Mouse (Mus musculus) kidney, adult 9 months (tissue): ENCODE measurements at regions not wholly inside any gene's neighbourhood (a gene's known extent, or its start where the extent isn't known, plus 50 kb on each side); places are given as distances from the start of the nearest gene placed in this dataset.

Experiments
- DNase-seq: peaks from one replicate; pipeline ENCODE4 v3.0.0; 2022

DNA sequence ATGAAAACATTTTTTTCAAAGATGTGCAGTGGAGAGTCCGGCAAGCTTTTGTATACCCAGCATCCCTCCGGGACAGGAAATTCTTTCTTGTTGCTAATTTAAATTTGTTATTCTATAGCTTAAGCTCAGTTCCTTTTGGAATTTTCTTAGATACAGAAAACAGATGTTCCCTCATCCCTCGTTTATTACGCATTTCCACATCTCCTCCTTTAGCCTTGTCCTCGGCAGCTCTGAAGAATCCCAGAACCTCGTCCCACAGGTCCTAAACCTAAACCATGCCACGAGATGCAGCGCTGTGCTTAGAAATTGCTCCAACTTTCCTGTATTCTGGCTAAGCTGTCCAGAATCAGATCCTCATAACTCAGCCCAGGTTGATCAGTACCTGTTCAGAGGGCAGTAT lies 332.0 kb downstream of the Adgrl2 start:
- DNase-seq: no peak

DNA sequence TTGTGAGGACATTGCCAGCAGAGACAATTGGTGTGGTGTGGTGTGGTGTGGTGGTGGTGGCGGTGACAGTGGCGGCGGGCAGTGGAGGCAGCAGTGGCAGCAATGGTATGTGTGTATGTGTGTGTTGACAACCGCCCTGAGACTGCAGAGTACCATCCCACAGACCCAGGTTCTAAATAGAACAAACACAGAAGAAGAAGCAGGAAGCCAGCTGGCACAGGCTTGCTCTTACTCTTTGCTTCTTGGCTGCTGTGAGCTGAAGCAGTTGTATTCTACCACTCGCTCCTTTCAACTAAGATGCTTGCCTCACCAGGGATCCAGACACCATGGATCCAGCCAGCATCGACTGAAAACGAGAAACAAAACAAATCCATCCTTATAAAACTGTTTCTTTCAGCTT lies 334.2 kb downstream of the Adgrl2 start:
- DNase-seq: no peak

DNA sequence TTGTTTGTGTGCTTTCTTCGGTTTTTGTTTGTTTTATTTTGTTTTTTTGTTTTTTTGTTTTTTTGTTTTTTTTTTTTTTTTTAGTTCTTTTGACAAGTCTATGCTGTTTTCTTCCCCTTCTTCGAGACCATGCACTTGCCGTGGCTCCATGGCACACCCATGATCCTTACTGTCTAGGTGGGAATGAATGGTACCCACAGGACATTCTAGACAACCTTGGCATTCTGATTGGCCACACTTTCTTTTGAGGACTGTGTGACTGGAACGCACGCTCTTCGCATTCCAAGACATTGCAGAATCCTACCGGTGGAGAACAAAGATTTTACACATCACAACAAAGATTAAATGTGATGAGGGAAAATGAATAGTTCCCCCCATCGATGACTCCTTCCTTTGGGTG lies 340.1 kb downstream of the Adgrl2 start:
- no peak for DNase-seq

DNA sequence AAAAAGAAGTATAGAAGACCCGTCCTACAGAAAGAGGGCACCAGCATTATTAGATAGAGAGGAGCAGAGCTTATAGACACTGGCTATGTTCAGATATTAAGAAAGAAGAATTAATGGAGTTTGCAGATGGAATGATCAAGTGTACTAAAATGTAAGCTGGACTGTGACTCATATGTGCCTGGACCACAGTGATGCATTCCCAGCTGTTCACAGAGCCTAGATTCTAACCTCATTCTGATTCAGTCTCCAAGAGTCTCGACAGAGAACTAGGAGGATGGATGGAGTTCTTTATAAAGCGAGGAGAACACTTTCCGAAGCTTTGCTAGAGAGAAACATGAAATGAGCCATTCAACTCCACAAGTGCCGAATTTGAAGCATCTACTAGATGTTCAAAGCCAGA lies 345.4 kb downstream of the Adgrl2 start:
- no peak for DNase-seq

DNA sequence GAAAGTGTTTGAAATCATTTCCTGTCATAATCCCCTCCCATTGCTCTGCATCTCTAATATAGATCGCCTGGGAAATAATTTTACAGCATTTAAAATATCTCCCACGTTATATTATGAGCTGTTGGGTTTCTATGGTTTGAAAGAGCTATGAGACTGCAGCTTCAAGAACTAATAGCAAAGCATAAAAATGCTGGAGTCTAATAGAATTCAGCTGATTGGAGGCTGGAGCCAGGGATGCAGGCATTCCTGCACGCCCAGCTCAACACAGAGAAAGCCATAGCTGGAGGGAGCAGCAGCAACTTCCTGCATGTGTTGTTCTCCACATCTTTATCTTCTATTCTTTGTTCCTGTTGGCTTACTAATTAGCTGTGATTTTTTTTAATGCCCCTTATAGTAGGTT lies 348.8 kb downstream of the Adgrl2 start:
- DNase-seq: no peak

DNA sequence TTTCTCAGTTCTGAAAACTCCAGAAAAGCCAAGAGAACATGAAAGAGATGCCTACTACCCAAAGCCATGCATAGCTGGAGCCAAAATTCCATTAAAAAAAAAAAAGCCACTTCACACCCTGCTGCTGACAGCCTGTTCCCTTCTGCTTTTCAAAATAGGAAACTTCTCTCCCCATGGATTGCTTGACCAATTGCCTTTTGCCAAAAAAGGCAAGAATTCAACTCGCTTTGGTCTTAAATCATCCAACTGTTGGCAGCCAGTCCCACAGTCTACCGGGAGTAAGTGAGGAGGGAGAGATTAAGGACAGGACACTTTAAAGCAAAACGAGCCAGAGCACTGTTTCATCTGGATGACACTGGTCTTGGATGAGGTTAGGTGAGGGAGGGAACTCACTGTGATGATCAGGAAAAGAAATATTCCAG lies 349.7 kb downstream of the Adgrl2 start:
- peak; percentile 8 for DNase-seq

DNA sequence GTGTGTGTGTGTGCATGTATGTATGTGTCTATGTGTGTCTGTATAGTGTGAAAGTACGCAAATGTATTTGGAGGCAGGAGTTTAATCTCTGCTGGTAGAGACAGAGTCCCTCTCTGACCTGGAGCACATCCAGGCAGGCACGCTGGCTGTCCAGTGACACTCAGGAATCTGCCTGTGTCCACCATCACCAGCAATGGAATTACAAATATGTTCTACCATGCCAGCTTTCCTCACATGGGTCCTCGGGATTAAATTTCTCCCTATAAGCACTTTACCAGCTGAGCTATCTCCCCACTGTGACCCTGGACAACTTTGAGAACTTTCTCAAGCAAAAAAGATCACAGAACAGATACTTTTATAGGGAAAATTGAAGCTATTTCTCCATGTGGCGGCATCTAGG lies 355.3 kb downstream of the Adgrl2 start:
- DNase-seq: no peak

DNA sequence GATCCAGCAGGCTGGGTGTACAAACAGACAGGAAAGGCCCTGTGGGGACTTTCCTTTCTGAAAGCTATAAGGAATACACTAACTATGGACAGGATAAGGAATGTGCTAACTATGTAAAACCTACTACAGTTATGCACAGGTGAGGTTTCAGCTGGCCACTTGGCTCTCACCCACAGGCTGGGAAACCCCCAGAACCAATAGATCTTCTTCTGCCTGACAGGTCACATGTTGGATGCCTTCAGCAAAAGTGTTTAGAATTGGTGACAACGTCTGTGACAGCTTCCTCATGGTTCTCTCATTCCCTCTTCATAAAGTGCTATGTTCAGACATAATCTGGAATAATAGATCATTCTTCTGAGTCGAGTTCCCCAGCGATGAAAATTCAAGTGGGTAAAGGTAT lies 356.0 kb downstream of the Adgrl2 start:
- DNase-seq: no peak

DNA sequence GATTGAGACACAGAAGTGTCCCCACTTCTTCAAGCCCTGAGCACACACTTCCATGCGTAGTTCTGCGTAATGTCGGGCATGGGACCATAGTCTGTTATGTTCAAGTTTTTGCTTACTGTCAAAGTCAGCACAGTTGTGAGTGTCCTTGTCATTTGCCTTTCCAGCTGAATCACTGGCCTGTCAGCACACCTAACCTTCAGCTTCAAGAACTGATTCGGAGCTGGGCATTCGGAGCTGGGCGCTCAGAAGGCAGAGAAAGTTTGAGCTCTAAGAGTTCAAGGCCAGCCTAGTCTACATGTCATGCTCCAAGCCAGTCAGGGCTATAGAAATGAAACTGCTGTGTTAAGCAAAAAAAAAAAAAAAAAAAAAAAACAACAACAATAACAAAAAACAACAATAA lies 357.1 kb downstream of the Adgrl2 start:
- DNase-seq: no peak

DNA sequence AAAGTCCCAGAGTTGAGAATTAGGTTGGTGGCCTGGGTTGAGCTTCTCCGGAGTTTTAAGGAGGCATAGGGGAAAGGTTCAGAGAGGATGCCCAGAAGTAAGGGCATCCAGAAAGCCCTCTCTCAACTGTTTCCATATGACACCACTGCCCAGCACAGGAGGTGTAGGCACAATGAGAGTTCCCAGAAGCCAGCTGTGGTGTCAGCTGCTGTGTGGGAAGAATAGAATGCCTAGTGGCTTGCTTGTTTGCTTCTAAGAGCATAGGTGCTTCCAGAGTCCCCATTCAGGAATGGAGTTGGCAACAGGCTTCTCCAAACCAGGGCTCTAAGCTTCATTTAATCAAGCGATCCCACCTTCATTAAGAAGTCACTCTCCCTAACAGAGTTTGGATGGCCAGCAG lies 357.9 kb downstream of the Adgrl2 start:
- DNase-seq: no peak

DNA sequence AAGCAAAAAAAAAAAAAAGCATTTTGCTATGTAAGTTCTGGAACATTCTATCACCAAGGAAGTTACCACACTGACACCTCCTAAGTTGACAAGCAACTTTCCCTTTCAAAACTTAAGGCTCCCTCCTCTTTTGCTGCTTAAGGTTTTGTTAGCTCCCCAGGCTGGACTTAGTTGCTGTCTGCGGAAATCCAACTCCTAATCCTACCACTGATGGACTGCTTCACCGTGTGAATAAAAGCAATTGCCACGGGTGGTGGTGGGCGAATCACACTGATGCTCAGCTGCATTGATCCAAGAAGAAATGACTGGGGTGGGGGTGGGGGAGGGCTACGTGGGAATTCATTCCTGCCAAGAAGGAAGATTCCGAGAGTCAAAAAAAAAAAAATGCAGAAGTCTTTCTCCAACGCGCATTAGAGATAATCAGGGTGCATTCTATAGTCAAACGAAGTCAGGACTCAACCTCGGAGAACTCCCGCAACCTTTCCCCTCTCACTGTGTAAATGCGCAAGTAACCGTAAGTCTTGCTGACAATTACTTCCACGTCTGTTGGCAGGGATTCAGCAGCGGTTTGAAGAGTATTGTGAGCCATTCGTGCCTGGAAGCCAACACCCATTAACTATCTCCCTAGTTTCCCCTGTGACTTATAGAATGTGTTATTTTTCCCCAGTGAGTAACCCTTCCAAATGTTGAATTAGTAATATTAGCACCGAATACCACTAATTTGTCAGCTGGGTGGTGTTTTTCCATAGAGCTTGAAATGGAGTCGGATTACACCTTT lies 358.8 kb downstream of the Adgrl2 start:
- no peak for DNase-seq

DNA sequence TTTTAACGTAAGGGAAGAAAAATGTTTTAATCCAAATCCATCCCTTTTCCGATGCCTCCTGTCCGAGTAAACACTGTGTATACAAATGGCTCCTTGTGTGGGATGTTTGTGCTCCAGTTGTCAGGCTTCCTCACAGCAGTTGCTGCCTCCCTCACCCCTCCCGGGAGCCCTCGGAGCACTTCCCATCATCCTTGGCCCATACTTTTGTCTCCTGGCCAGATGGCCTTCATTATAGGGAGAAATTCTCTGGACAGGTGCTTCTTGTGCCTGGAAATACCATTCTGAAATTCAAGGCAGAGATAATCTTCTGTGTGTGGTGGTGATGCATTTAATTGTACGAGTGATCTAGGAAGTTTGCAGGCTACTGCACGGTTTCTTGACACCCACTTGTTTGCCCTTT lies 359.5 kb downstream of the Adgrl2 start:
- DNase-seq: no peak

DNA sequence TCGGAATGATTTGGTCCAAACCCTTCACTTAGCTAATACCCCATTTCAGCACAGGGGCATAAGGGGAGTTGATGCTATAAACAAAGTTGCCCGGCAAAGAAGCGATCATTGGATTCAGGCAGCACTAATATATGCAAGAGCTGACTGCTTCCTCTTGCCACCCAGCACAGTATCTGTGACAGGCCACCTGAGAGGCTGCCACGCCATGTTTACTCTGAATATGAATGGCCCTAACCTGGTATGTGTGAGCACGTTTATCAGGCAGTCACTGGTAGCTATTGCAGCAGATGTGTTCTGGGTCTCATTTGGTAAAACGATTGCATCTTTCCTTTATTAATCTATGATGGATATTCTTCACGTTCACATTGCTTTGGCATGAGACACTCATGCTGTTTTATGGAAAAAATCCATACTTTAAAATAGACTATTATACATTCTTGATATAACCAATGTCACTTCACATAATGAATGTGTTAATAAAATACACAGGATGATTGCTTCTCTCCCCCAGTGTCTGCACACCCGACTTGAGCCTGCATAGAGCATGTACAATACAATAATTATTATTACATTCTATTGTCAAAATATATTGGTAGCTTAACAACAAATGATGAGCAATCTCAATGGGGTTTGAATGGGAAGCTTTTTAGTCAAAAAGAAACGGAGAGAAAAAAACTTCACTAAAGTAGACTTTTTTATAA lies 375.2 kb downstream of the Adgrl2 start:
- DNase-seq: no peak

DNA sequence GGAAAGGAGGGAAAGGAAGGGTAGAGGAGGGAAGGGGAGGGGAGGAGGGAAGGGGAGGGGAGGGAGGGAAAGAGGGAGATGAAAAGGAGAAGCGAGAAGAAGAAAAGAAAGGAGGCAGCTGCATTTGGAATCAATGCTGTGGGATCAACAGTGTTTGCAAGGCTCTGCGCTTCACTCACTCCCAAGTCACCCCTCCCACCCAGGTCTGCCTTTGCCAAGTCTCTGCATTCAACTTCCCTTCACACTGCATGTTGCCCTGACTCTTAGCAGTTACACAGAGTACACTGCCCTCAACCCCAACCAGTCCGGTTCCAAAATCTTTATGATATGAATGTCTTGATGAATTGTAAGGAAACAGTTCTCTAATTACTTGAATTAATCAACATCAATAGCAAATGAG lies 376.9 kb downstream of the Adgrl2 start:
- no peak for DNase-seq

DNA sequence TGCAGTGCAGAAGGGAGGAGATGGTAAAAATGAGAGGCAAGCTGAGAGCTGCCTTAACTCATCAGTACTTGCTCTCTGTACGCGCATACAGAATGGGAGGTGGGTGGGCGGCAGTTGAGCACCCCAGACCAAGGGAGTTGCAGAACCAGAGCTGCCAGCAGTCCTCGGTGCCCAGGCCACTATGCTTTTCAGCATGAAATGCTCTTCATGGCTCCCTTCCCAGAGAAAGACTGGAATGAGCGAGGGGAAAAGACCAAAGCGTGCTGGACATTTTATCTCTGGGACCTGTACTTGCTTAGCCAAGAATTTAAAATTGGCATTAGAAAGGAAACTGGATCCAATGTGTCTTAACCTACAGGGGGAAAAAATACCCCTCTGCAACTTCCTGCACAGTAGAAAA lies 387.1 kb downstream of the Adgrl2 start:
- no peak for DNase-seq

DNA sequence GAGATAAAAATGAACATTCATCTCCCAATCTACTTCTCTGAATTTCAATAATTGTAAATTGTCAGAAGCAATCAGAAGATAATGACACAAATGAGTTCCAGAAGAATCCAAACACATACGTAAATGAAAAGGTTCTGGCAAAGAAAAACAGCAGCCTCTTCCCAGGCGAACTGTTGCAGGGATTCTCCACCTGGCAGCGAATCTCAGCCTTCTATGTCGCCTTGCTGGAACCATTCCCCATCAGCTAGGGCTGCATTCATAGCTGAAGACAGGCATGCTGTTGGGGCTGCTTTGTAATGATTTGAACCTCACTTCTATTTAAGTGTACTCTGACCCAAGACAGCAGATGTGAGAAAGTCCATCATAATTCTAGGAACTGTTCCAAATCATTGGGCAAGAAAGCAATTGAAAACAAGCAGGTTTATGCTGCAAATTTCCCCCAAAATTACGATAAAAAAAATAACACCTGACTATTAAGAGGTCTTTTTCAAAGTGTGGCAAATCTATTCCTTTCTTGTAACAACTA lies 387.6 kb downstream of the Adgrl2 start:
- peak; percentile 1 for DNase-seq

DNA sequence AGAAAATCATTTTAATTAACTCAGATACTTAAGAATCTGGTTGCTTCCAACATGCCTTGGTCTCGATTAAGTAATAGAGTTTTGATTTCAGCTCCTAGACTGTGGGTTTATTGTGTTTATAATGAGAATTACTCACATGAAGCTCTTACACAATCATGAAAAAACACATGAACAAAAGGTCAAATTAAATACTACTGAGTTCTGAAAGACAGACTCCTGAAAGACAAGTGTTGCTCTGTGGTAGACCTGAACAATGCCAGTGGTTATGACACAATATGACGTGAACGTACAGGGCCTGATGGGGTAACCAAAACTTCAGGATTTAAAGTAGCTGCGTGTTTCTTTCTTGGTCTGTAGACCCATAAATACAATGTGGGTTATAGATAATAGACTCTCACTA lies 394.8 kb downstream of the Adgrl2 start:
- no peak for DNase-seq

DNA sequence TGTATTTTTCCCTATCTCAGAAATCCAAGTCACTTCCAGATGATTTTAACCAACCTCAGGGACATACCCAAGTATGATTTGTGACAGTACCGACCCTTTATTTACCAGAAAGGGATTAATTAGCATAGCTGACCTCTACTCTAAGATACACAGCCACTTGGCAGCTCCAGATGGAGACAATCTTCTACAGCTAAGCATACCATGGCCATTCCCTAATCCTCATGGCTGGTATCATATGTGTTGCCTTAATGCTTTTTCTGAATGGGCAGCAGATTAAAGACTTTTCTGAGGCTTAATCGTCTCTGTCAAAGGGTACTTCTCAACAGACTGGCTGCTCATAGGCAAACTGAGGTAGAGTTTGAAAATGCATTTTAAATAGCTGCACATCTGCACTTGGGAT lies 400.8 kb downstream of the Adgrl2 start:
- no peak for DNase-seq

DNA sequence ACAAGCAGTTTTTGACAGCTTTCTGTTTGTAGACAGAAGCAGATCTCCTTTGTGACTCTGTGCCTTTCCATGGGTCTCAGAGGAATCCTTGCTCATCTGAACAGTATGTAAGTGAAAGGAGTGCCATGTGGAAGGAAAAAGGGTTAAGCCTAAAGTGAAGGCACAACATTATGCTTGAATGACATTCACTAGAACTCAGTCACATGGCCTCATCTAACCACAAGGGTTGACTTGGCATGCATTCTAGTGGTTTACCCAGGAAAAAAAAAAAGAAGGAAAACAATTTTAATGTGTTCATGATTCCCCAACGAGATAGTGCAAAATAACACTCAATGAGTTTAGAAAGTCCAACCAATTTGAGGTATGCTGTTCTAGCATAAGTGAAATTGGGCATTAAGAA lies 414.6 kb downstream of the Adgrl2 start:
- DNase-seq: no peak

DNA sequence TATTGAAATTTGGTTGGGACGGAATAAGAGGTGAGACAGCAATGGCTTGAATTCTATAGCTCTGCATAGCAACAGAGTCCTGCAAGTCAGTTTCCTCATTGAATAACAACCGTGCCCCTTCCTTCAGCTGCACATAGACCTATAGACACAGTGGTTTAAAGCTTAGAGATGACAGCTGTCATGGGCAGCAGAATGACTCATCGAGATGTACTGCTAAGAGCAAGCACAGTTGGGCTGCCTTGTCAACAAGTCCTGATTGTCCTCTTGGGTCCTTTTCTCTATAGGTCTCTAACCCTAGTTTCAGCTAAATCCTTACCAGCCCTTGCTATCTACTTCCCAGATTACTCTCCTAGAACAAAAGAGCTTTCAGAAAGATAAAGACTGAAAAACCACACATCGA lies 417.9 kb downstream of the Adgrl2 start:
- DNase-seq: no peak

DNA sequence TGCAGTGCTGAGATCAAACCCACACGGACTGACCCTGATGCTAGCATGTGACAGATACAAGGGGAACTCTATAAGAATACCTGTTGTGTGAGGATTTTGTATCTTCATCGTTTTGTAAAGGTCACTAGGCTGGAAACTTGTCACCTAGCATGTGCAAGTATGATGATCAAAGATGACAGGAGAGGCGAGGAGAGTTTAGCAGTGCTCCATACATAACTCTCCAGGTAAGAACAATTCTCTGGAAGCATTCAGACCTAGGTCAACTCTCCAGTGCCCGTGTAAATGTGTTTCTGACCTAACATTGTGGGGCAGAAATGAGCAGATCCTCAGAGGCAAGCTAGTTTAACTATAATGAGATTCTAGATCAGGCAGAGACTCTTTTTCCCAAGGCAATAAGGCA lies 425.6 kb downstream of the Adgrl2 start:
- DNase-seq: no peak

DNA sequence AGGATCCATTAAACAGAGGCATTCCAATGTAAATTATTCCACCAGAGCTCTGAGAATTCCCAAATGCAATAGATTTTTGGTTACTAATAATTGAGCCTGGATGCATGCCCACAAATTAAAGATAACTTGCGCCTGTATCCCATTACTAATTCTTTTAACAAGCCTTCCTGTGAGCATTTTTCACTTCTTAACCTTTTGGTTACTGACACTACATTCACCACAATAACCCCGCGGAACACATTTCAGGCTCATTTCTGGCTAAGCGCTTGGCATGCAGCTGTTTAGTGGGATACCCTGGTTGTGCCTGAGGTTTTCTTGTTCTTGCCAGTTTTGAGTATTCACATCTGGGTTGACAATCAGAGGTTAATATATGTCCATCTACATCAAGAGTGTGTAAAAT lies 429.1 kb downstream of the Adgrl2 start:
- no peak for DNase-seq

DNA sequence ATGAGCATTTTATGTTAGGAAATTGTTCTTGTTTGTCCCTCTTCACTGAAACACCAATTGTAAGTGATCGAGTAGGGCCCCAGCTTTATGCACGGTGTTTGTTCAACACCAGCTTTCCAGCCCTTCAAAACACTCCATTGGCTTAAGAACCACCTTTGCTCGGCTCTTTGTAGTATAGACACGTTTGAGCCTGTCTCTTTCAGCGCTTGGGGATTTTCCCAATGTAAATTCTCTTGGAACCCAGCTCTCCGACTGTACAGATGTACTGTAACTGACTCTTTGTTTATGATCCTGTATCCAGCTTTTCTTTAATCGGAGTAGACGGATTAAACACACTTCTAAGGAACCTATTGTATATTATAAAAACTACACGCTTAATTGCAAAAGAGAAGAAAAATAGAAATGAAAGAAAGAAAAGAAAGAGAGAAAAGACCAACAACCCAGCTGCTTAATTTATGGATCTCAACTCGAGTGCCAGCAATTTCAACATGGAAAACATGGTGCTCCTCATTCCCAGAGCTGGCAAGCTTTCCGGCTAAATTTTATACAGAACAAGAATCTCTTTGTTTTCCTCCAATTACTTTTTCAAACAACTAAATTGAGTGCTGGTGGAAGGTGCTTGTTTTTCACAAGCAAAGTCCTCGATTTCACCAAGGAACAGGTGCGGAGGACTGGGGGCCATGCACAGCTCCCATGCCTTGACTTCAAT lies 430.4 kb downstream of the Adgrl2 start:
- DNase-seq: no peak

DNA sequence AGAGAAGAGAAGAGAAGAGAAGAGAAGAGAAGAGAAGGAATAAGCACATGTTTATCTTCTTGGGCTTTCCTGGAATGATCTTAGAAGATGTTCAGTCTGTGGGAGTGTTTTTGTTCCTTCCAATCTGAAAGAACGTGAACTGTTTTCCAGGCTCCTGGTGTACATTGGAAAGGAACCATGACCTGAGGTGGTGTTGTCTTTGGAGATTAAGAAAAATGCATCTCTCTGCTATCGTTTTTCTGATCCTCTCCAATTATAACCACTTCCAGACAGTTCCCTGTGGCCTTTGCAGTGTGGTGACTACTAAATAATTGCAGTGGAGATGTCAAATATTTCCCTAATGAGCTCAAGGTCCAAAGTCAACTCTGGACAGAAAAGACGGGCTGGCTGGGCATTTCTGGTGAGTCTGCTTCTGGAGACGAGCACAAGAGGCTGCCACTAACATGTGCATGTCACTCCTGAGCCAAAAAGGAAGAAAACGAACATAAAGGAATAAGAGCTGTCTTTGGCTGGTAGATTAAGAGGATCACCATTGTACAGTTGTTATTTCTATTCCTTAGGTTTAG lies 431.7 kb downstream of the Adgrl2 start:
- peak; percentile 64 for DNase-seq
